Mouse (Mus musculus) mature B cell (primary cell): ENCODE measurements at regions not wholly inside any gene's neighbourhood (a gene's known extent, or its start where the extent isn't known, plus 50 kb on each side); places are given as distances from the start of the nearest gene placed in this dataset.
"Not testable (repeated sequence)": the region's sequence is repeated elsewhere in the genome, so short reads cannot be mapped to it uniquely, and the experiment has no call there.

ENCODE experiments used
- in situ Hi-C: fragments of 300-500 bp; cut with MboI; formaldehyde crosslinking; loops from 2 replicates; pipeline ENCODE4 v1.14.3; 2019

- in situ Hi-C loops, result no loop called here
These were observed 305.9 kb upstream of the Pkdcc start for GRCm38 (mm10) chr17:82909189-82909588.

GRCm38 (mm10) chr17:82922986-82923385 lies 292.1 kb upstream of the Pkdcc start:
- in situ Hi-C loops, result not testable (repeated sequence)

- in situ Hi-C loops, result no loop called here
These were observed 289.3 kb upstream of the Pkdcc start for GRCm38 (mm10) chr17:82925751-82926150.

GRCm38 (mm10) chr17:82927681-82928080 lies 287.4 kb upstream of the Pkdcc start:
- in situ Hi-C loops, result no loop called here

GRCm38 (mm10) chr17:82929511-82929910 lies 285.6 kb upstream of the Pkdcc start:
- in situ Hi-C loops, result no loop called here

GRCm38 (mm10) chr17:82930738-82931137 lies 284.4 kb upstream of the Pkdcc start:
- in situ Hi-C loops, result no loop called here

- in situ Hi-C loops, result no loop called here
These were observed 283.6 kb upstream of the Pkdcc start for GRCm38 (mm10) chr17:82931476-82931875.

GRCm38 (mm10) chr17:82936836-82937235 lies 278.3 kb upstream of the Pkdcc start:
- in situ Hi-C loops, result no loop called here

- in situ Hi-C loops, result no loop called here
These were observed 269.0 kb upstream of the Pkdcc start for GRCm38 (mm10) chr17:82946083-82946482.

- in situ Hi-C loops, result loop anchor here (25.0 kb wide), 1 partner anchor 1762 kb away; no protein-coding TSS in a partner anchor
These were observed 265.3 kb upstream of the Pkdcc start for GRCm38 (mm10) chr17:82949794-82950193.

GRCm38 (mm10) chr17:82950268-82950667 lies 264.8 kb upstream of the Pkdcc start:
- in situ Hi-C loops, result loop anchor here (25.0 kb wide), 1 partner anchor 1763 kb away; no protein-coding TSS in a partner anchor

GRCm38 (mm10) chr17:82957409-82957808 lies 257.7 kb upstream of the Pkdcc start:
- in situ Hi-C loops, result loop anchor here (25.0 kb wide), 1 partner anchor 1770 kb away; no protein-coding TSS in a partner anchor

GRCm38 (mm10) chr17:82963374-82963773 lies 251.7 kb upstream of the Pkdcc start:
- in situ Hi-C loops, result loop anchor here (25.0 kb wide), 1 partner anchor 1776 kb away; no protein-coding TSS in a partner anchor

- in situ Hi-C loops, result no loop called here
These were observed 215.4 kb upstream of the Pkdcc start for GRCm38 (mm10) chr17:82999710-83000109.

- in situ Hi-C loops, result no loop called here
These were observed 214.7 kb upstream of the Pkdcc start for GRCm38 (mm10) chr17:83000411-83000810.

- in situ Hi-C loops, result no loop called here
These were observed 213.5 kb upstream of the Pkdcc start for GRCm38 (mm10) chr17:83001567-83001966.

- in situ Hi-C loops, result no loop called here
These were observed 204.2 kb upstream of the Pkdcc start for GRCm38 (mm10) chr17:83010845-83011244.

GRCm38 (mm10) chr17:83015656-83016055 lies 199.4 kb upstream of the Pkdcc start:
- in situ Hi-C loops, result no loop called here

GRCm38 (mm10) chr17:83016936-83017335 lies 198.2 kb upstream of the Pkdcc start:
- in situ Hi-C loops, result no loop called here

- in situ Hi-C loops, result no loop called here
These were observed 195.8 kb upstream of the Pkdcc start for GRCm38 (mm10) chr17:83019267-83019666.

- in situ Hi-C loops, result loop anchor here (10.0 kb wide), 1 partner anchor 234 kb away; no protein-coding TSS in a partner anchor
These were observed 194.5 kb upstream of the Pkdcc start for GRCm38 (mm10) chr17:83020576-83020975.

GRCm38 (mm10) chr17:83025340-83025816 lies 189.7 kb upstream of the Pkdcc start:
- in situ Hi-C loops, result loop anchor here (10.0 to 25.0 kb wide), 4 partner anchors 229 to 1462 kb away; no protein-coding TSS in a partner anchor

GRCm38 (mm10) chr17:83034914-83035573 lies 180.0 kb upstream of the Pkdcc start:
- in situ Hi-C loops, result loop anchor here (25.0 kb wide), 3 partner anchors 552 to 1452 kb away; no protein-coding TSS in a partner anchor
